Mouse (Mus musculus) cortical plate, adult 2 months (tissue): ENCODE results near the gene Gramd4.

Source experiments
- CTCF ChIP-seq: fragments of 200-500 bp; IDR thresholded peaks from 2 replicates; pipeline ENCODE4 v1.5.1; 2011; ENCODE audit warnings: mild to moderate bottlenecking, control low read depth, low read length; ENCODE audit not compliant: insufficient read depth; ENCODE audit errors: extremely low read depth
- POLR2A ChIP-seq: fragments of 200-500 bp; IDR thresholded peaks from 2 replicates; pipeline ENCODE4 v1.6.1; 2011; ENCODE audit warnings: mild to moderate bottlenecking, low read length, control low read depth; ENCODE audit not compliant: insufficient read depth; ENCODE audit errors: extremely low read depth

- no peak for TF ChIP-seq CTCF
- TF ChIP-seq POLR2A = no peak
Measured at GRCm38 (mm10) chr15:86101585-86101984, 44.1 kb downstream of the Gramd4 start.
